Mouse (Mus musculus) myocyte (in vitro differentiated cells): ENCODE results near the gene Lrpap1. TPM values are rescaled to one million over a fixed set of nuclear protein-coding genes. Genes with fewer than 3 reads are reported as not detected.

ENCODE experiments used
- H3K27me3 ChIP-seq: one replicate; pipeline ENCODE4 v1.6.1; 2011; ENCODE audit not compliant: control insufficient read depth, insufficient read depth, insufficient read length
- H3K36me3 ChIP-seq: one replicate; pipeline ENCODE4 v1.6.1; 2011; ENCODE audit not compliant: control insufficient read depth, insufficient read depth
- H3K4me2 ChIP-seq: one replicate; pipeline ENCODE4 v1.6.1; 2011; ENCODE audit warnings: low read depth, control low read depth
- H3K4me3 ChIP-seq: one replicate; pipeline ENCODE4 v1.5.1; 2011; ENCODE audit warnings: mild to moderate bottlenecking, control low read depth, moderate library complexity
- H3K79me2 ChIP-seq: one replicate; pipeline ENCODE4 v1.6.1; 2011; ENCODE audit not compliant: control insufficient read depth, insufficient read depth
- H3ac ChIP-seq: one replicate; pipeline ENCODE4 v1.6.1; 2011; ENCODE audit not compliant: control insufficient read depth, insufficient read length
- CEBPB ChIP-seq: IDR thresholded peaks from 2 replicates; pipeline ENCODE4 v1.6.1; 2011; ENCODE audit warnings: mild to moderate bottlenecking, moderate library complexity; ENCODE audit not compliant: poor library complexity, insufficient read depth, severe bottlenecking
- E2F4 ChIP-seq: IDR thresholded peaks from one replicate; pipeline ENCODE4 v1.6.1; 2011; ENCODE audit warnings: mild to moderate bottlenecking, control low read depth, moderate library complexity; ENCODE audit not compliant: insufficient read depth
- MAX ChIP-seq: IDR thresholded peaks from one replicate; pipeline ENCODE4 v1.6.1; 2011; ENCODE audit warnings: low read depth, mild to moderate bottlenecking, control low read depth
- MYOD1 ChIP-seq, 3 experiments: IDR thresholded peaks; one replicate each; pipeline ENCODE4 v1.6.1; 2011; ENCODE audit warnings: control low read depth in 2 of 3, low read depth in 2 of 3, mild to moderate bottlenecking in 2 of 3, moderate library complexity in 1 of 3; ENCODE audit not compliant: insufficient read length in 2 of 3, control insufficient read depth in 1 of 3
- MYOG ChIP-seq, 3 experiments: IDR thresholded peaks; one replicate each; pipeline ENCODE4 v1.6.1; 2011; ENCODE audit warnings: control low read depth in 2 of 3, low read depth in 2 of 3, mild to moderate bottlenecking in 2 of 3; ENCODE audit not compliant: insufficient read length in 2 of 3, control insufficient read depth in 1 of 3, insufficient read depth in 1 of 3
- POLR2A ChIP-seq: IDR thresholded peaks from one replicate; pipeline ENCODE4 v1.6.1; 2011; ENCODE audit warnings: low read depth, mild to moderate bottlenecking, control low read depth, moderate library complexity; ENCODE audit not compliant: insufficient read length
- POLR2AphosphoS2 ChIP-seq: IDR thresholded peaks from one replicate; pipeline ENCODE4 v1.6.1; 2011; ENCODE audit warnings: low read depth, control low read depth; ENCODE audit not compliant: insufficient read length
- REST ChIP-seq: IDR thresholded peaks from one replicate; pipeline ENCODE4 v1.6.1; 2011; ENCODE audit warnings: mild to moderate bottlenecking, control low read depth, moderate library complexity; ENCODE audit not compliant: insufficient read depth, insufficient read length
- SRF ChIP-seq: IDR thresholded peaks from one replicate; pipeline ENCODE4 v1.6.1; 2011; ENCODE audit warnings: low read depth; ENCODE audit not compliant: control insufficient read depth, insufficient read length
- TCF12 ChIP-seq: IDR thresholded peaks from one replicate; pipeline ENCODE4 v1.6.1; 2011; ENCODE audit warnings: mild to moderate bottlenecking, control low read depth; ENCODE audit not compliant: poor library complexity, insufficient read depth, severe bottlenecking
- TCF3 ChIP-seq: IDR thresholded peaks from one replicate; pipeline ENCODE4 v1.6.1; 2011; ENCODE audit warnings: low read depth, control low read depth; ENCODE audit not compliant: insufficient read length
- USF1 ChIP-seq: IDR thresholded peaks from one replicate; pipeline ENCODE4 v1.6.1; 2011; ENCODE audit warnings: low read depth, mild to moderate bottlenecking, control low read depth, moderate library complexity
- polyA plus RNA-seq: library from polyadenylated mRNA; unstranded; fragments of >200 nt; fragmentation: generic; extraction: Trizol; gene quantifications from one replicate; pipeline ENCODE4 v1.2.1, GENCODE M21; 2012; ENCODE audit warnings: missing spikeins

Lrpap1 gene
- polyA plus RNA-seq, 1 experiment: 46.2 TPM

DNA sequence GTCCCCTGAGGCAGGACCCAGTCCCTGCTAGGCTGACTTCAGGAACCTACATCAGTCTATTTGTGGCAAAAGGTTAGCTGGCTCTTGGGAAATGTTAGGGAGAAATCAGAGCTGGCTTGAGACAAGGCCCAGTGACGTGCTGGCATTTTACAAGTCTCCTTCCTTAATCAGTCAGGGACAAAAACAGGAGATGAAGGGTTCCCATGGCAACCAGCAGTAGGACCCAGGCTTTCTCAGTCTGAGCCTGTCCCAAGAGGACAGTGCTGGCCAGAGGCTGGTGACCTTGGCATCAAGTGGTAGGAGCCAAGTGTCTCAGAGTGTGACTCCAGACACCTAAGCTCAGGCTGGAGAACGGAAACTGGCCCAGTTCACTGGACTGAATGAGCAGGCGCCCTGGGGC, 28.7 kb upstream of the Lrpap1 start:
- H3K27me3 ChIP-seq: peaks cover 30% of the 10 kb centered on the region

DNA sequence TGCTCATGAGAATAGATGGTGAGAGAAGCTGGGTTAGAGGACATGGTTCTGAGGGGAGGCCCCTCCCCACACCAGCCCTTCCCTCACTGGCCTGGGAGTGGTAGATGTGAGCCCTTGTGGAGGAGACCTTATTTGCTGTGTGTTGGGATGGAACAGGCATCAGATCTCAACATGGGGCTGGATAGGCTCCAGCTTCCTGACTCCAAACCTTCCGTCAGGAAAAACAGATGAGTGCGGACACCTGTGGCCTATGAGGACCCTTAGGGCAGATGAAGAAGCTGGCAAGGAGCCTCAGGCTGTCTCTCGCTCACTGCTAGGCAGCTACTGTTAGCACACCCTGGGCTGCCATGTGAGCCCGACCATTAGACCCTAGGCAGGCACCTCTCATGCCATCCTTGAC, 27.9 kb upstream of the Lrpap1 start:
- H3K36me3 ChIP-seq: no peaks in the 10 kb centered on the region
- no peak overlapping the region for H3K4me3 ChIP-seq
- H3K79me2 ChIP-seq: no peaks in the 10 kb centered on the region
- H3ac ChIP-seq: no peak overlapping the region
- H3K4me2 ChIP-seq: no peak overlapping the region
- TF ChIP-seq MAX (no peak), TCF12 (no peak), MYOD1 (IDR thresholded peaks at IDR 0.05; ENCODE audit: control insufficient read depth in 1 of 3, insufficient read length in 2 of 3, low read depth in 2 of 3) (no peak), CEBPB (no peak), TCF3 (no peak), E2F4 (no peak), POLR2AphosphoS2 (no peak), SRF (no peak), MYOG (IDR thresholded peaks at IDR 0.05; ENCODE audit: control insufficient read depth in 1 of 3, insufficient read depth in 1 of 3, insufficient read length in 2 of 3, low read depth in 2 of 3) (no peak), REST (no peak)
- H3K27me3 ChIP-seq: peaks cover 34% of the 10 kb centered on the region

More for the DNA sequence above, 28.7 kb upstream of the Lrpap1 start:
- no peak for TF ChIP-seq TCF12
- TF ChIP-seq REST: no peak
- no peak for TF ChIP-seq E2F4
- TF ChIP-seq MYOD1 (IDR thresholded peaks at IDR 0.05; ENCODE audit: control insufficient read depth in 1 of 3, insufficient read length in 2 of 3, low read depth in 2 of 3): no peak
- TF ChIP-seq USF1: no peak
- no peak for TF ChIP-seq CEBPB
- no peak for TF ChIP-seq MYOG (IDR thresholded peaks at IDR 0.05; ENCODE audit: control insufficient read depth in 1 of 3, insufficient read depth in 1 of 3, insufficient read length in 2 of 3, low read depth in 2 of 3)
- TF ChIP-seq SRF: no peak
- no peak for TF ChIP-seq POLR2A
- TF ChIP-seq MAX: no peak
- H3K36me3 ChIP-seq: no peaks in the 10 kb centered on the region
- no peaks in the 10 kb centered on the region for H3K79me2 ChIP-seq
- H3ac ChIP-seq: no peak overlapping the region
- no peak overlapping the region for H3K4me3 ChIP-seq
- no peak overlapping the region for H3K4me2 ChIP-seq

DNA sequence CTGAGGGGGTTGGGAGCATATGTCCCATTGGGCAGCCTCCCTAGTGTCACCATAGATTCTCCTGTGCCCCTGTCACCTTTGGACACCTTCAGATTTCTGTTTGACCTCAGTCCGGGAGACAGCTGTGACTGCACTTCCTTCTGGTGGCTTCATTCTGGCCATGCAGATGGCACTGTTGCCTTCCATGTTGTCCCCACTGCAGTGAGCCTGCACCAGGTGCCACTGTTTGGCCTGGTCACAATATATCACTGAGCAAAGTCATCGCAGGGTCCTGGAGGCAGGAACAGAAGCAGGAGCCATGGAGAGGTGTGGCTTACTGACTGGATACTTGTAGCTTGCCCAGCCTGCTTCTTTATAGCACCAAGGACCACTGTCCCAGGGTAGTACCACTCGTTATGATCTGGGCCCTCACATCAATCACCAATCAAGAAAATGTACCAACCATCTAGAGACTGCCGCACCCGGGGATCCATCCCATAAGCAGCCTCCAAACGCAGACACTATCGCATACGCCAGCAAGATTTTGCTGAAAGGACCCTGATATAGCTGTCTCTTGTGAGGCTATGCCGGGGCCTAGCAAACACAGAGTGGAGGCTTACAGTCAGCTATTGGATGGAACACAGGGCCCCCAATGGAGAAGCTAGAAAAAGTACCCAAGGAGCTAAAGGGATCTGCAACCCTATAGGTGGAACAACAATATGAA, 26.9 kb upstream of the Lrpap1 start:
- Histone ChIP-seq H3K36me3 (no peaks in the 10 kb centered on the region), H3K79me2 (no peaks in the 10 kb centered on the region), H3K4me2 (no peak overlapping the region), H3ac (no peak overlapping the region), H3K4me3 (no peak overlapping the region), H3K27me3 (peaks cover 25% of the 10 kb centered on the region)
- TF ChIP-seq USF1 (no peak), E2F4 (no peak), POLR2A (no peak), MYOG (IDR thresholded peaks at IDR 0.05; ENCODE audit: control insufficient read depth in 1 of 3, insufficient read depth in 1 of 3, insufficient read length in 2 of 3, low read depth in 2 of 3) (no peak)

DNA sequence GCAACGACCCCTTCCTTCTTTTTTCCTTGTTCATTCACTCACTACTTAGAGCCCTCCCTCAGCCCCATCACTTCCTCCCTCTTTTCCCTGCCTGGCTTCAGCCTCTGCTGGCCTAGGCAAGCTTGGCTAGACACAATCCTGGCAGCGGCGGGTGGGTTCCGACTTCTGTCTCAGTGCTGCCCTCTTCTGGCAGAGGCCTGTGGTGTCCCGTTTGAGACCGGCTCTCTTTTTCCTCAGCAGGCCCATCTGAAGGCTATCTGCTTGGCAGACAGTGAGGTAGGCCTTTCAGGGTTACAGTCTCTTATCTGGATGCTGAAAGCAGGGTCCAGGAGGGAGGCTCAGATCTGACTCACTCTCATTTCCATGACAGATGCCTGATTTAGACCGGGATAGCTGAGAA, 26.2 kb upstream of the Lrpap1 start:
- H3K4me2 ChIP-seq: no peak overlapping the region
- no peak overlapping the region for H3K4me3 ChIP-seq
- H3ac ChIP-seq: no peak overlapping the region
- H3K36me3 ChIP-seq: no peaks in the 10 kb centered on the region
- H3K27me3 ChIP-seq: peaks cover 20% of the 10 kb centered on the region
- H3K79me2 ChIP-seq: no peaks in the 10 kb centered on the region
- TF ChIP-seq MYOG (IDR thresholded peaks at IDR 0.05; ENCODE audit: control insufficient read depth in 1 of 3, insufficient read depth in 1 of 3, insufficient read length in 2 of 3, low read depth in 2 of 3): no peak
- TF ChIP-seq E2F4: no peak
- no peak for TF ChIP-seq MYOD1 (IDR thresholded peaks at IDR 0.05; ENCODE audit: control insufficient read depth in 1 of 3, insufficient read length in 2 of 3, low read depth in 2 of 3)
- TF ChIP-seq TCF12: no peak
- no peak for TF ChIP-seq MAX
- TF ChIP-seq USF1: no peak
- TF ChIP-seq CEBPB: no peak
- TF ChIP-seq REST: no peak
- TF ChIP-seq SRF: no peak
- no peak for TF ChIP-seq POLR2A
- no peak for TF ChIP-seq POLR2AphosphoS2
- no peak for TF ChIP-seq TCF3

DNA sequence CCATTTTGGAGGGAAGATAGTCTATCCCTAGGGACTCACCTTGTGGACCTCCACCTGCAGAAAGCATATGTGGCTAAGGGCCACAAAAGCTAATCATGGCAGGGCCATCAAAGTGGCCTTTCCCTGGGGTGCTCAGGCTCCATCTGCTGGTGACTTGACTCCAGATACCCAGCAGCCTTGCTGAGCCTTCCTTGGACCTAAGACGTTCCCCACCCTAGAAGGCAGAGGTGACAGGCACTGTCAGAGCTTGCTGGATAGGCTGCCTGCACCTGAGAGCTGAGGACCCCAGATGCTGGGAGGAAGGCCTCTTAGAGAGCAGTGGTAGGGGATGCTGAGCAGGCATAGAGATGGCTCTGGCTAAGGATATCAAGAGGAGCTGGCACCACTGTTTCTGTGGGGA, 25.7 kb upstream of the Lrpap1 start:
- Histone ChIP-seq H3K36me3 (no peaks in the 10 kb centered on the region), H3K4me2 (no peak overlapping the region), H3ac (no peak overlapping the region), H3K79me2 (no peaks in the 10 kb centered on the region), H3K27me3 (peaks cover 22% of the 10 kb centered on the region), H3K4me3 (no peak overlapping the region)
- TF ChIP-seq POLR2A: no peak
- TF ChIP-seq TCF3: no peak
- TF ChIP-seq MAX: no peak
- no peak for TF ChIP-seq MYOG (IDR thresholded peaks at IDR 0.05; ENCODE audit: control insufficient read depth in 1 of 3, insufficient read depth in 1 of 3, insufficient read length in 2 of 3, low read depth in 2 of 3)
- no peak for TF ChIP-seq E2F4
- no peak for TF ChIP-seq REST
- TF ChIP-seq TCF12: no peak
- TF ChIP-seq CEBPB: no peak
- no peak for TF ChIP-seq USF1
- TF ChIP-seq MYOD1 (IDR thresholded peaks at IDR 0.05; ENCODE audit: control insufficient read depth in 1 of 3, insufficient read length in 2 of 3, low read depth in 2 of 3): no peak
- TF ChIP-seq SRF: no peak
